Mouse (Mus musculus): Measurements from ENCODE around the gene Sstr2. TPM values are rescaled to one million over a fixed set of nuclear protein-coding genes. Genes with fewer than 3 reads are reported as not detected.

Gene Sstr2
- total RNA-seq (2021) = 1 to 10 TPM; 1.9 to 3.0 TPM
- long read RNA-seq, experiment 1, transcript Sstr2-203 (2 exons, 2,143 nt) = major isoform, 5 of 6 reads
- long read RNA-seq, experiment 1, partial matches to known transcripts = 0 of 6 reads
- long read RNA-seq, experiment 1, other reads (novel, unspliced or antisense) = 0 of 6 reads
- long read RNA-seq, experiment 2, partial matches to known transcripts = 0 of 1 reads
- long read RNA-seq, experiment 2, other reads (novel, unspliced or antisense) = 0 of 1 reads

GRCm38 (mm10) chr11:113618672-113619419, at the start of gene Sstr2:
TSS of gene Sstr2 (plus strand) at chr11:113619342.
- peak; percentile 86 for DNase-seq

- DNase-seq = no peak
Measured at GRCm38 (mm10) chr11:113571616-113572015, 47.5 kb upstream of the Sstr2 start.

DNA sequence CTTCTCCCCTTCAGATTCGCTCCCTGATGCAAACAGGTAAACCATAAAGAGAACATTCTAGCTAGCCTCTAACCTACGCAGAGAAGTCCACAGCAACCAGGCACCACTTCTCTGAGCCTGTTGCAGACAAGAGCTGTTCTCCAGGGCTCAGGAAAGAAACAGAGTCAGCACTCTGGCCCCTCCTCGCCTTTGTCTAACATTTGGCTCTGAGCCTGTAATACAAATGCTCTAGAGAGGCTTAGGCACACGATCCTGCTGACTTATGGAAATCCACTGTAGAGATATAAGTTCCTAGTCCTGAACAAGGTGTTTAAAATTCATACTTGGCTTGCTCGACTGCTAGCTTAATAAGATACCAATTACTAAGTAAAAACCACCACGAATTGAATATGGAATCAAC, 46.5 kb upstream of the Sstr2 start:
- DNase-seq = no peak

GRCm38 (mm10) chr11:113577221-113577620, 41.9 kb upstream of the Sstr2 start:
- no peak for DNase-seq

- no peak for DNase-seq
Measured at GRCm38 (mm10) chr11:113583879-113584661, 35.1 kb upstream of the Sstr2 start.

DNA sequence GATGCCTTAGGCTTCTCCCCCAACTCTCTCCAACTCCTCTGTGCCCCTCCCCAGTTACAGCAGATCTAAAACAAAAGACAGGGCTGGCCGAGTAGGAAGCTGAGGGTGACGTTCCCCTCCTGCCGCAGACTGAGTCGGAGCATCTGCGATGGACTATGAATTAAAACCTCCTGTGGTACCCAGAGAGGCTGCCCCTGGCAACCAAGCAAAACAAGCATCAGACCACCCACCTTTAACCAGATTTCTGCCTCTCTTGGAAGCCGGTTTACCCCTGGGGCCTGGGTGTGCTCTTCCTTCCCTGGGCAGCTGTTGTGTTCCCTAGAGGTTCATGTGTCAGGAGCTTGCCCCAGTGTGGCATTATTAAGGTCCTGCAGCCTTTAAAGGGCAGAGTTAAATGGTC, 32.7 kb upstream of the Sstr2 start:
- DNase-seq = no peak

- DNase-seq = peak; percentile 13
Measured at GRCm38 (mm10) chr11:113588936-113589335, 30.2 kb upstream of the Sstr2 start.

- DNase-seq = no peak
Measured at GRCm38 (mm10) chr11:113595144-113595543, 24.0 kb upstream of the Sstr2 start.

DNA sequence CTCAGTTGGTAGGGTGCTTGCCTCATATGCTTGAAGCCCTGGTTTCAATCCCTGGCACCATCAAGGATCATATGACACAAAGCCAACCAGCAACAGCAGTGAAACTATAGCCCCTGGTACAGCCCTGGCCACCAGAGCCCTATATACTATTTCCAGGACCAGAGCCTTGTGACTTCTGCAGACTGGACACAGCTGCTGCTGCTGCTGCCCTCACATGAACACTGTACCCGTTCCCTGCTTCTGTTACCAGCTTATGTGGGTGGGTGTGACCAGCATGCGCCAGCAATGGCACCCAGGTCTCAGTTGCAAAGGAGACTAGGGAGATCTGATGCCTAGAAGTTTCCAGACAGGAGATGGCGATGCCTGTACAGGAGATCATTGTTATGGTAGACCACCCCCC, 21.5 kb upstream of the Sstr2 start:
- no peak for DNase-seq

DNA sequence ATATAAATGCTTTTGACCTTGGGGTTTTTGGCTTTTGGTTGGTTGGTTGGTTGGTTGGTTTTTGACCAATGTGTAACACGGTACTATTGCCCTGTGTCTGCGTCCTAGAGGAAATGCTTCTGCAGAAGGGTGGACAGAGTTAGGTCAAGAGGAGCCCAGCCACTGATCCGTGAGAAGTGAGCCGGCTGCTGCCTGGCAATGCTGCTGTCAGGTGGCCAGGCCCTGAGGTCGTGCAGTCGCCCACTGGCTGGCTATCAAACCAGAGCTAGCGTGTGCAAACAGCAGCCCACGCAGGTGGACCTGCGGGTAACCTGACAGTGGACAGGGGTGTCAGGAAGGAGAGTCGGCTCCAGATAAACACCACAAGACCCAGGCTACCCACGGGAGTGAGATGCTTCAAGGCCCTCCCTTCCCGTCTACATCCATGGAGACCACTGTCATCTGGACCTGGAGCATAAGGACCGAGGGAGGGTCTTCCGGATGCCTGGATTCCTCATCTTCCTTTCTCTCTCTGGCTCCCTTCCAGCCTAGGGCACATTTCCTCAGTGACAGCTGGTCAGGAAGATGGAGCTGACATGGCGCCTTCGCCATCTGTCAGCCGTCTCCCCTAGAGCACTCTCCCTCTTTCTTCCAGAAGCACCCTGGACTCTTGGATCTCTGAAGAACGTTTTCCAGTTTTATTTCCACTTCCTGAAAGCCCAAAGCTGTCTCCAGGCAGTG, 18.5 kb upstream of the Sstr2 start:
- no peak for DNase-seq

- DNase-seq = no peak
Measured at GRCm38 (mm10) chr11:113601616-113602343, 17.4 kb upstream of the Sstr2 start.

DNA sequence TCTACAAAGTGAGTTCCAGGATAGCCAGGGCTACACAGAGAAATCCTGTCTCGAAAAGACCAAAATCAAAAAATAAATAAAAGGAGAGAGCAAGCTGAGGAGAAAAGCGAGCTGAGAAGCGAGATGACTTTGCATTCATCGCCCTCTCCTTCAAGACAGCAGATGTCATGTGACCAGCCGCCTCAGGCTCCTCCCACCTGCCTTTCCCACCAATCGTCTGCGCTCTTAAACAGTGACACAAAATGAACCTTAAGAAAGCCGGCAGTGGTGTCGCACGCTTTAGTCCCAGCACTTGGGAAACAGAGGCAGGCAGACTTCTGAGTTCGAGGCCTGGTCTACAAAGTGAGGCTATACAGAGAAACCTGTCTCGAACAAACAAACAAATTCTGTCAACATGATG, 11.6 kb upstream of the Sstr2 start:
- DNase-seq = no peak

DNA sequence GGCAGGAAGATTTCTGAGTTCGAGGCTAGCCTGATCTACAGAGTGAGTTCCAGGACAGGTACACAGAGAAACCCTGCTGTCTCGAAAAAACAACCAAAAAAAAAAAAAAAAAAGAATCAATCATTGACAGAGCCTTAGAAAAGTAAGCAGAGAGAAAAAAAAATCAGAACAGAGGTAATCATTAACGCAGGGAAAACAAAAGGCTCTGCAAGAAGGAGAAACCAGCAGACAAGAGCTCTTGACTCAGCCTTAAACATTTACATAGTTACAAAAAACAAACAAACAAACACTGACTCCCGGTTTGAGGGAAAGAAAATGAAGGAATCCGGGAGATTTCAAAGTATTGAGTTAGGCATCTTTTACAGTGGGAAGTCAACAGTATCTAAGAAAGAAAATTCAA, 9.6 kb upstream of the Sstr2 start:
- DNase-seq = no peak

DNA sequence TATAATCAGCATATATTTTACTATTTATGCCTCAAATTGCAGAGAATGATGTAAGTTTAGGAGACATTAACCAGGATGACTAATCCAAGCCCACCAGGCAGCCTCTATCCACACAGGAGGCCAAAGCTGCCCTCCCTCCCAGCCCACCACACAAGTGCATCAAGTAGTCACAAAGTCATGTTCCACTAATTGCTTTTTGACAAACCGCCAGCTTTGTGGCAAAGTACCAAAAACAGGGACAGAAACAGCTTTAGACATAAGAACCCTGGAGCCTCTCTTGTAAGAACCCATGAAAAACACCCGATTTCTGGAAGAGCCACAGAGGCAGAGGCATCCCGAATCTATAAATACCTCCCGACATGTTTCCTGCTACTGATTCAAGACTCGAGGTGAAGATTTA, 8.9 kb upstream of the Sstr2 start:
- peak; percentile 26 for DNase-seq

GRCm38 (mm10) chr11:113611112-113611646, 8.0 kb upstream of the Sstr2 start:
- DNase-seq = peak; percentile 19

GRCm38 (mm10) chr11:113611664-113612611, 7.2 kb upstream of the Sstr2 start:
- peak; percentile 73 for DNase-seq

DNA sequence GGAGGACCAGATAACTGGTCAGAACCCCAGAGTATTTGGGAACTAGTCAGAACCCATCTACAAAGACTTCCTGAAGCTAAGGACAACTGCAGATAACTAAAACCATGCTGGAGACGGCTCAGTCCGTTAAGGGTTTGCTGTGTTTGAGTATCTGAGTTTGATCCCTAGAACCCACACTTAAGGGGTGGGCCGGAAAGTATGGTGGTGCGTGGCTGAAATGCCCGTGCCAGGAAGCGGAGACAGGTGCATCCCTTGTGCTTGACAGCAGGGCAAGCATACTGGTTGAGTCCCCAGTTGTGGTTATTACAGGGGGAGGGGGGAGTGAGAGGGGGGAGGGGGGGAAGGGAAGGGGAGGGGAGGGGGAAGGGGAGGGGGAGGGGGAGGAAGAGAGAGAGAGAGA, 4.7 kb upstream of the Sstr2 start:
- no peak for DNase-seq

DNA sequence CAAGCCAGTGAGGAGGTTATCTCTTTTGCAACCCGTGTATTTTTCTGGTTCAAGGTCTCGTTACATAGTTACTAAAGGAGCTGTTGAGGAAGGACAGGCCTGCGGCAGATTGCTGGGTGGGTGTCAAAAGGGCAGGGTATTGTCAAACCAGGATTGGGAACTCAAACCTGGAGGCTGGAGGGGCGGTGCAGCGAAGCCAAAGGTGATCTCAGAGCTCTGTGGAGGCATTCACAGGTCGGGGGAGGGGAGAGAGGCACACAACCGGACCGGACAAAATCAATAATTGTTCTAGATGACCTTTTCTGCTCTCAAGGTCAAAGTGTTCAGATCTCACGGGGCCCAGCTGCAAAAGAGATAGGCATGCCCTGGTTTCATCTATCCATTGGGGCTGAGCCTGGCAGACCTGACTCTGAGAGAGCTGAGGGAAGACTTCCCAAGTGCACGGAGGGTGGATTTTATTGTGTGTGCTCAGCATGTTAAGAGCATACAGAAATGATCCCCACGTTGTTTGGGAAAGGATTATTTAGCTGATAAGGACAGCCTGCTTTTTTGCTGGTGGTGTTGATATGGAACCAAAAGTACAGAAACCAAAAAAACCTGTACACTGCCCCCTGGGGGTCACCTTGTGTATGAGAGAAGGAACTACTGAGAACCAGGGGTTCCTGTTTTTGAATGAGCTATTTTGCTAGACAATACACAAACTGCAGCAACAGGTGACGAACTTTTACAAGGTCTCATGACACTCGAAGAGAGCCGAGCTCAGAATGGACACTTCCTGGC, 1.8 kb upstream of the Sstr2 start:
- DNase-seq = peak; percentile 83

DNA sequence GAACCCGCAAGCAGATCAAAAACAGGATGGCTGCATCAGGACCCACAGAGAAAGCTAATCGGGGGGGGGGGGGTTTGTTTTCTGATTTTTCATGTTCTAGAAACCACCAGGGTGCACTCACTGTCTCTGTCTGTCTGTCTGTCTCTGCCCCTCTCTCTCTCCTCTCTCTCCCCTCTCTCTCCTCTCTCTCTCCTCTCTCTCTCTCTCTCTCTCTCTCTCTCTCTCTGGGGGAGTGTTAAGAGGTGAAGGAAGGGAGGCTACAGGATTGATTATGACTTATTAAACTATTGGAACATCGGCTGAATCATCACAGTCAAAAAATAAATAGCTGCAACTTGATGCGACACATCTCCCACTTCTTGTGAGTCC, 855 bp upstream of the Sstr2 start:
- no peak for DNase-seq
